Mouse (Mus musculus): ENCODE results near the gene Rnase9. TPM values are rescaled to one million over a fixed set of nuclear protein-coding genes. Genes with fewer than 3 reads are reported as not detected.

Gene Rnase9
- polyA plus RNA-seq, 1 experiment from 2014 or later, result 0.35 TPM

DNA sequence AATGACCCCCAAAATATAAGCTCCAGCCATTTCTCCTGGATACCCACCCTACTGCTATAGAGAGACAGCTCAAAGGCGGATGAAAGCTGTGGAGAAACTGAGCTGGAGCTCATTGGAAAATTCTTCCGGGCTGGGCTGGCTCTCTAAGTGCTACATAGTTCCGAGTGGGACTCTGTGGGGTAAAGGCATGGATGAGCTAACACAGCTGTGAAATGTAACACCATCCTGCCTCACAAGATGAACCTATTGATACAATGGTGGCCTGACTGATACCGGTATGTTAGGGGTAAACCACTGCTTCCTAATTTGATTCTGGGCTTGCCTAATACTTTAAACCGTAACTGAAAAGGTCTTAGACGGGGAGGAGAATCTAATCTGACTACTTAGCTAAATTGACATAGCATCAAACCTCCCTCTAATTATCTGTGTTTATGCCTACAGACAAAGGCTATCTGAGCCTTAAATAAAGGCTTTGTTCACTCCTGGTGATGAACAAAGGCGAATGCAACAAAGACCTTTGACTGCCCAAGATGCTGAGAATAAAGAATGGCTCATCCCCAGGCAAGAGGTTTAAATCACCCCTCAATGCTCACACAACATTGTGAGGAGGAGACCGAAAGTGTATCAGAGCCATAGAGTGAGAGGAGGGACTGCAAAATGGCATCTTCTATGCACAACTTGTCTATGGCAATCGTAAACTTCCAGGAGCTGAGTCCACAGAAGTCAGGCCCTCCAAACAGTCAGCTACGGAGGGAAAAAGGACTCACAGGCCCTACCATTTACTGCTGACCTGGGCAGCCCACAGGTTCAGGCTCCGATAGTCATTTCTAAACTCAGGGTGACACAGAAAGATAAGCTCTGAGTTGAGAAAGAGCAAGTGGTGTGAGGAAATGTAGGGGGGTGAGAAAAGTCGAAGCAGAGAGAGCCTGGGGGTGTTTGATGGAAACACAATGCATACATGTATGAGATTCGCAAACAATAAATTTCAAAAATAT, 12.9 kb upstream of the Rnase9 start:
- Histone ChIP-seq H3K36me3 (ENCODE audit: control insufficient read depth, insufficient read depth, low read length) (no peaks in the 10 kb centered on the region), H3K9ac (ENCODE audit: low read depth, low read length) (no peak overlapping the region), H3K27ac (ENCODE audit: low read depth, low read length) (peak overlapping the region; percentile 0; the same call in 1 of the 2 replicates), H3K27me3 (ENCODE audit: control insufficient read depth, insufficient read depth, low read length) (no peaks in the 10 kb centered on the region), H3K9me3 (ENCODE audit: control insufficient read depth, low read length) (no peaks in the 10 kb centered on the region), H3K4me2 (replicated peaks; ENCODE audit: low read depth, low read length) (no peak overlapping the region), H3K4me3 (ENCODE audit: low read length) (no peak overlapping the region), H3K4me1 (ENCODE audit: control insufficient read depth, insufficient read depth, low read length) (peaks cover 3% of the 10 kb centered on the region; the same call in 1 of the 2 replicates)
- ATAC-seq (ENCODE audit: low FRiP score, low TSS enrichment), result peak; percentile 29; the same call in 1 of the 2 replicates
- WGBS, result 57% methylated on average over 13 of the region's 13 CpGs

DNA sequence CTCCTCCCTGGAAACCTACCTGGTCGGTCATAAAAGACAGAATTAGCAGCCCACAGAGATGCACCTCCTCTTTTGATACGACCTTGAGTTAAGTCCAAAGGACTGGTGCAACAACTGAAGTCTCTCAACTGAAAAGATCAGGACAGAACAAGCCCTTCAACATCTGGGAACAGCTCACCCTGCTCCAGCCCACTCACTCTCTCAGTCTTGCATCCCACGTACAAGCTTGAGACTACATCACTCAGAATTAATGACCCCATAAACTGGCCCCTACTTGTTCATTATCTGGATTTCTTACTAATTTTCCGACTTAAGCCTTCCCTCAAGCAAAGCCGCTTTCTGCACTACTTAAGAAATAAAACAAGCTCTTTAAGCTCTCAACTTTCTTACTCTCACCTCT, 11.5 kb upstream of the Rnase9 start:
- Histone ChIP-seq H3K36me3 (ENCODE audit: control insufficient read depth, insufficient read depth, low read length) (no peaks in the 10 kb centered on the region), H3K27ac (ENCODE audit: low read depth, low read length) (no peak overlapping the region; the same call in 1 of the 2 replicates), H3K4me2 (replicated peaks; ENCODE audit: low read depth, low read length) (no peak overlapping the region), H3K4me3 (ENCODE audit: low read length) (no peak overlapping the region), H3K9me3 (ENCODE audit: control insufficient read depth, low read length) (no peaks in the 10 kb centered on the region), H3K9ac (ENCODE audit: low read depth, low read length) (no peak overlapping the region), H3K27me3 (ENCODE audit: control insufficient read depth, insufficient read depth, low read length) (no peaks in the 10 kb centered on the region), H3K4me1 (ENCODE audit: control insufficient read depth, insufficient read depth, low read length) (peaks cover 3% of the 10 kb centered on the region; the same call in 1 of the 2 replicates)
- ATAC-seq (ENCODE audit: low FRiP score, low TSS enrichment), result peak; percentile 81
- 22% methylated on average over 5 of the region's 5 CpGs for WGBS

DNA sequence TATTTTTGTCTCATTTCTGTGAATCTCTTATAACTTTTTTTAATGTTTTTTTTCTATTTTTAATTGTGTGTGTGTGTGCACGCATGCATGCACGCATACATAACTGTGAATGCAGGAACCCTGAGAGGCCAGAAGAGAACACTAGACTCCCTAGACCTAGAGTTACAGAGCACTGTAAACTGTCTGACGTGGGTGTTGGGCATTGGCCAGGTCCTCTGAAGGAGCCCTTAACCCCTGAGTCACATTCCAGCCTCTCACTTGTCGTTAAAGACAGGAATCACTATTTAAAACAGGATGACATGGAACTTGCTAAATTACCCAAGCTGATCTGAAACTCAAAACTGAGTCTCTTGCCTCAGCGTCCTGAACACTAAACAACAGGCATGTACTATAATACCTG, 10.3 kb upstream of the Rnase9 start:
- Histone ChIP-seq H3K4me2 (replicated peaks; ENCODE audit: low read depth, low read length) (no peak overlapping the region), H3K27ac (ENCODE audit: low read depth, low read length) (no peak overlapping the region), H3K36me3 (ENCODE audit: control insufficient read depth, insufficient read depth, low read length) (no peaks in the 10 kb centered on the region), H3K4me1 (ENCODE audit: control insufficient read depth, insufficient read depth, low read length) (no peaks in the 10 kb centered on the region; the same call in 1 of the 2 replicates), H3K4me3 (ENCODE audit: low read length) (no peak overlapping the region), H3K9me3 (ENCODE audit: control insufficient read depth, low read length) (no peaks in the 10 kb centered on the region), H3K9ac (ENCODE audit: low read depth, low read length) (no peak overlapping the region), H3K27me3 (ENCODE audit: control insufficient read depth, insufficient read depth, low read length) (no peaks in the 10 kb centered on the region)
- WGBS, result 37% methylated on average over 5 of the region's 5 CpGs
- no peak for ATAC-seq (ENCODE audit: low FRiP score, low TSS enrichment)

DNA sequence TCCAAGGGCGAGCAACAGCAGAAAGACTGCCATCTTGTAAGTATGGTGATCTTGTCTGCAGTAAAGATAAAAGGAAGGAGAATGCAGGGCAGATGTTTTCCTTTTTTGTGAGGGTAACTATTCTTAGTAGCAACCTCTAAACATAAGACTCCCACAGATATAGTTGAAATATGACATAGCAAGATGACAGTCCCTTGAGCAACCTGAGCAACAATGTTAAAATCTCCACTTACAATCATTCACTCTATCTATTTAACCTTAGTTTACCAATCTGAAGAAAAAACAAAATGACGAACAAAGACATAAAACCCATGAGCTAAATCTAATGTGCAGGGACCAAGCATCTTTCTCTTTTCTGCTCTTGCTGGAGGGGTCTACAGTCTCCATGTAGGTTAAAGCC, 8.4 kb upstream of the Rnase9 start, which contains the start of gene Rnase11:
Gene Rnase11 (minus strand): TSS at position 101 of the 400 bp plus-strand sequence.
- H3K9ac ChIP-seq (ENCODE audit: low read depth, low read length), result no peak within 1 kb of the TSS
- no peak within 1 kb of the TSS for H3K27ac ChIP-seq (ENCODE audit: low read depth, low read length)
- no peaks in the 10 kb centered on the region for H3K9me3 ChIP-seq (ENCODE audit: control insufficient read depth, low read length)
- 87% methylated on average over 2 of the region's 2 CpGs for WGBS
- no peak within 1 kb of the TSS for H3K4me3 ChIP-seq (ENCODE audit: low read length)
- ATAC-seq (ENCODE audit: low FRiP score, low TSS enrichment), result no peak
- H3K4me1 ChIP-seq (ENCODE audit: control insufficient read depth, insufficient read depth, low read length), result no peaks in the 10 kb centered on the region; the same call in 1 of the 2 replicates
- no peaks in the 10 kb centered on the region for H3K36me3 ChIP-seq (ENCODE audit: control insufficient read depth, insufficient read depth, low read length)
- H3K4me2 ChIP-seq (replicated peaks; ENCODE audit: low read depth, low read length), result no peak within 1 kb of the TSS
- H3K27me3 ChIP-seq (ENCODE audit: control insufficient read depth, insufficient read depth, low read length), result no peaks in the 10 kb centered on the region

DNA sequence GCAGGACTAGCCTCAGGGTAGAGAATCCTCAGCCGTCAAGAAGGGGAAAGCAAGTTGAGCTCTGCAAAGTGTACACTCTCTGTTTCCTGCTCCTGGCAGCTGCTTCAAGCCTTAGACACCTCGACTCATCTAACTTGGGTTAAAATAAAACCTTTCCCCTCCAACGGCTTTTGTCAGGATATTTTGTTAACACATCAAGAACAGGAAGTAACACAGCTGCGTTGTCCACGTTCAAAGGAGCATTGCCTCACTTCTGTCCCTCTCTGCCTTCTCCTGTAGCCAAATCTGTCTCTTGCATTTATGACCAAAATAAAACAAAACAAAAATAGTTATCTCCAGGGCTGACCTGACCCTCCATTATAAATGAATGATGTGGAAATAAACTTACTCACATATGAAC, 6.2 kb upstream of the Rnase9 start:
- Histone ChIP-seq H3K9ac (ENCODE audit: low read depth, low read length) (no peak overlapping the region), H3K9me3 (ENCODE audit: control insufficient read depth, low read length) (no peaks in the 10 kb centered on the region), H3K27me3 (ENCODE audit: control insufficient read depth, insufficient read depth, low read length) (no peaks in the 10 kb centered on the region), H3K4me3 (ENCODE audit: low read length) (no peak overlapping the region), H3K36me3 (ENCODE audit: control insufficient read depth, insufficient read depth, low read length) (no peaks in the 10 kb centered on the region), H3K4me2 (replicated peaks; ENCODE audit: low read depth, low read length) (no peak overlapping the region), H3K4me1 (ENCODE audit: control insufficient read depth, insufficient read depth, low read length) (no peaks in the 10 kb centered on the region; the same call in 1 of the 2 replicates), H3K27ac (ENCODE audit: low read depth, low read length) (no peak overlapping the region)
- no peak for ATAC-seq (ENCODE audit: low FRiP score, low TSS enrichment)
- WGBS, result 25% methylated on average over 5 of the region's 5 CpGs

DNA sequence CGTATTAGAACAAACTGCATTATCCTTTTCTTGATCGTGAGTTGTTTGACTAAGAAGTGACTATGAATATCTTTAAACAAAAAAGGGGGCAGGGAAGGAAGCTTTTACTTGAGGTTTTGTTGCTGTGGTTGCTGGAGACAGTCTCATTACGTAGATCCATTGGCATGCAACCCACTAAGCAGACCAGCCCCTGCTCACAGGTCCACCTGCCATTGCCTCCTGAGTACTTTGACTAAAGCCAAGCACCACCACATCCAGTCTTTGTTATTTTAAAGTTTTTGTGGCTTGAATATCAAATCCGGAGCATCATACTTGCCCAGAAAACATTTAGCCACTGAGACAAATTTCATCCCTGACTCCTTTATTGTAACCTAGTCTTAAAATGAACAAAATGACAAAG, 5.5 kb downstream of the Rnase9 start:
- ATAC-seq (ENCODE audit: low FRiP score, low TSS enrichment), result no peak
- no peaks in the 10 kb centered on the region for H3K27me3 ChIP-seq (ENCODE audit: control insufficient read depth, insufficient read depth, low read length)

DNA sequence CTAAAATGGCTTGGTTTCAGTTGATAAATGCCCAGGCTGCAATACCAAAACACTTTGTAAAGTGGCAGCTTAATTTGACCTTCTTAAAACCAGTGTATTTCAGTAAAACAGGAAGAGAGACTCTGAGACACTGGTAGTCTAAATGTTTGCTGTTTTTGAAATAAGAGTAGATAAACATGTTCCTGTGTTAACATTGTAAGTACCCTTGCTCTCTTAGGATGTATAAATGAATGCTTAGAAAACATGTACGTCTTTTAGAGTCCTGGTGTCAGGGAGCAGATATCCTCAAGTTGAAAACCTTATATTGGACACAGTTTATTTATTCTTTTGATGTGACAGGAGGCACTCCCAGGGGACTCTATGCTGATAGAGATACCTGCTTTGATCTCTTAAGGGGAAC, 6.5 kb downstream of the Rnase9 start:
- Histone ChIP-seq H3K9ac (ENCODE audit: low read depth, low read length) (no peak overlapping the region), H3K4me1 (ENCODE audit: control insufficient read depth, insufficient read depth, low read length) (no peaks in the 10 kb centered on the region), H3K36me3 (ENCODE audit: control insufficient read depth, insufficient read depth, low read length) (no peaks in the 10 kb centered on the region), H3K27ac (ENCODE audit: low read depth, low read length) (no peak overlapping the region), H3K4me2 (replicated peaks; ENCODE audit: low read depth, low read length) (no peak overlapping the region), H3K4me3 (ENCODE audit: low read length) (no peak overlapping the region), H3K27me3 (ENCODE audit: control insufficient read depth, insufficient read depth, low read length) (no peaks in the 10 kb centered on the region), H3K9me3 (ENCODE audit: control insufficient read depth, low read length) (no peaks in the 10 kb centered on the region)
- no peak for ATAC-seq (ENCODE audit: low FRiP score, low TSS enrichment)
- 13% methylated on average over 1 of the region's 1 CpGs for WGBS

More for the DNA sequence above, 5.5 kb downstream of the Rnase9 start:
- Histone ChIP-seq H3K4me2 (replicated peaks; ENCODE audit: low read depth, low read length) (no peak overlapping the region), H3K4me1 (ENCODE audit: control insufficient read depth, insufficient read depth, low read length) (no peaks in the 10 kb centered on the region), H3K9ac (ENCODE audit: low read depth, low read length) (no peak overlapping the region), H3K36me3 (ENCODE audit: control insufficient read depth, insufficient read depth, low read length) (no peaks in the 10 kb centered on the region), H3K9me3 (ENCODE audit: control insufficient read depth, low read length) (no peaks in the 10 kb centered on the region), H3K4me3 (ENCODE audit: low read length) (no peak overlapping the region), H3K27ac (ENCODE audit: low read depth, low read length) (no peak overlapping the region)
- WGBS, result 81% methylated on average over 4 of the region's 4 CpGs

DNA sequence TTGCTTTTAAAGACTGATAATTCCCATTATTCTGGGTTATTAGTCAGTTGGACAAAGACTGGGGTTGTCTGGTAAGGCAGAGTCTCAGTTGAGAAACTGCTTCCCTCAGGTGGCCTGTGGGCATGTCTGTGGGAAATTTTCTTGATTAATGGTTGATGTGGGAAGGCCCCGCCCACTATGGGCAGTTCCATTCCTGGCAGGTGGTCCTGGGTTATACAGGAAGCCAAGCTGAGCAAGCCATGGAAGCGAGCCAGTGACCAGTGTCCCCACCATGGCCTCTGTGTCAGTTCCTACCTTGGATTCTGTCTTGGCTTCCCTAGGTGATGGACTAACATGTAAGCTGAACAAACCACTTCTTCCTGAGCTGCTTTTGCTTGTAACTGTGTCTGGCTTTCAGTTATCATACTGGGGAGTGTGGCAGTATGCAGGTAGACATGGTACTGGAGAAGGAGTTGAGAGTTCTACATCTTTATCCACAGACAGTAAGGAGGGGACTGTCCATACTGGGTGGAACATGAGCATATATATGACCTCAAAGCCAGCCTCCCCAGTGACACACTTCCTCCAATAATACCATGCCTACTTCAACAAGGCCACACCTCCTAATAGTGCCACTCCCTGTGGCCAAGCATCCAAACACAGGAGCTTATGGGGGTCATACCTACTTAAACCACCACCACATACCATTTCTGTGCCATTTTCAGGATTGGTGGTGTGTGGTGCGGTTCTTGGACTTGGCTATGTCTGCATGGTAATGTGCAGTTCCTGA, 14.1 kb downstream of the Rnase9 start:
- Histone ChIP-seq H3K4me3 (ENCODE audit: low read length) (no peak overlapping the region), H3K27me3 (ENCODE audit: control insufficient read depth, insufficient read depth, low read length) (no peaks in the 10 kb centered on the region), H3K4me1 (ENCODE audit: control insufficient read depth, insufficient read depth, low read length) (no peaks in the 10 kb centered on the region), H3K4me2 (replicated peaks; ENCODE audit: low read depth, low read length) (no peak overlapping the region), H3K9ac (ENCODE audit: low read depth, low read length) (no peak overlapping the region), H3K27ac (ENCODE audit: low read depth, low read length) (no peak overlapping the region), H3K36me3 (ENCODE audit: control insufficient read depth, insufficient read depth, low read length) (no peaks in the 10 kb centered on the region), H3K9me3 (ENCODE audit: control insufficient read depth, low read length) (no peaks in the 10 kb centered on the region)
- 65% methylated on average over 3 of the region's 3 CpGs for WGBS
- peak; percentile 51 for ATAC-seq (ENCODE audit: low FRiP score, low TSS enrichment)
